ENCODE assay signal across 7 mouse cellular contexts in the genomic region with DNA sequence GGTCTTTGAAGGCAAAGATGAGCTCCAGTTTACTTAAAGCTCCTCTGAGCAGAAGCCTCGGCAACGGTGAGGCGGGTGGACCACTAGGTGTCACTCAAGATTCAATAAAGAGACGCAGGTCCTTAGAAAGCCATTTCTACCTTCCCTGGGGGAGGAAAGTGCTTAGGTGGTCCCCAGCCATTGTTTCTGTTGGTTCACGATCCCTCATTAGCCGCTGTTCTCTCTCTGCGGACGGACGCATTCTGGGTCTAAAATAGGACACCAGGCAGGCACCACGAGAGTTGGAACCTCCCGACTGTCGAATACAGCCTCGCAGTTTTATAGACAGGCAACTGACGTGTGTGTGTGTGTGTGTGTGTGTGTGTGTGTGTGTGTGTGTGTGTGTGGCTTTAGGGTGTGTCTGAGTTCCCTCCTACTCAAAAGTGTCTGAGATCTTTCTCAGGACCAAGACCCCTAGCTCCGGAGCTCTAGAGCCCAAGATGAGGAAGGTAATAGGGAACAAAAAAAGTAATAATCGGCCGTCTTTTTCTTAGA. TPM values are rescaled to one million over a fixed set of nuclear protein-coding genes. Genes with fewer than 3 reads are reported as not detected.
A peak's percentile ranks its signal among the peaks of the same experiment; 100 is the strongest.
DNase-seq lines count a peak whose midpoint lies in the region; ATAC-seq and TF ChIP-seq lines count a peak whose summit lies in the region.

No protein-coding gene starts in this region.

- TF ChIP-seq POLR2A in small intestine, adult 2 months (IDR thresholded peaks at IDR 0.05; ENCODE audit: low read depth, low read length), result no peak

- H3K9me3 ChIP-seq in intestine, embryonic 16.5 days (ENCODE audit: control insufficient read depth, low read length), result no peaks in the 10 kb centered on the region
- no peaks in the 10 kb centered on the region for H3K9me3 ChIP-seq in midbrain, embryonic 11.5 days (ENCODE audit: control insufficient read depth, low read length)

- H3K36me3 ChIP-seq in intestine, embryonic 16.5 days (ENCODE audit: control insufficient read depth, insufficient read depth, low read length), result no peaks in the 10 kb centered on the region
- H3K36me3 ChIP-seq in midbrain, embryonic 11.5 days (ENCODE audit: control insufficient read depth, insufficient read depth, low read length), result no peaks in the 10 kb centered on the region
- no peaks in the 10 kb centered on the region for H3K36me3 ChIP-seq in small intestine, adult 2 months (ENCODE audit: control insufficient read depth, insufficient read depth, low read length)

- peak; percentile 65 for ATAC-seq in activated CD4-positive, CD25-positive, alpha-beta regulatory T cell, adult 4 months
- ATAC-seq in intestine, embryonic 16.5 days, result peak; percentile 57
- ATAC-seq in midbrain, embryonic 11.5 days (ENCODE audit: low FRiP score), result peak; percentile 28

- TF ChIP-seq CTCF in small intestine, adult 2 months (IDR thresholded peaks at IDR 0.05; ENCODE audit: extremely low read depth, insufficient read length, insufficient replicate concordance, low read depth, low read length), result peak; percentile 80; the same call in 1 of the 2 replicates

- H3K27me3 ChIP-seq in intestine, embryonic 16.5 days (replicated peaks; ENCODE audit: control insufficient read depth, insufficient read depth, low read length), result no peaks in the 10 kb centered on the region
- no peaks in the 10 kb centered on the region for H3K27me3 ChIP-seq in midbrain, embryonic 11.5 days (ENCODE audit: control insufficient read depth, insufficient read depth, low read length)
- no peaks in the 10 kb centered on the region for H3K27me3 ChIP-seq in small intestine, adult 2 months (ENCODE audit: control insufficient read depth, insufficient read depth, low read length)

- H3K27ac ChIP-seq in intestine, embryonic 16.5 days (ENCODE audit: low read length), result no peak overlapping the region
- 0 out of 2 replicates have a peak overlapping the region, but pooled peaks have one; percentile 30 for H3K27ac ChIP-seq in midbrain, embryonic 11.5 days (ENCODE audit: low read depth, low read length)
- H3K27ac ChIP-seq in small intestine, adult 2 months (ENCODE audit: insufficient read depth, low read depth, low read length), result peak overlapping the region; percentile 33; the same call in 1 of the 2 replicates

- peak overlapping the region; percentile 53 for H3K4me2 ChIP-seq in intestine, embryonic 16.5 days (ENCODE audit: low read depth, low read length)
- peak overlapping the region; percentile 31 for H3K4me2 ChIP-seq in midbrain, embryonic 11.5 days

- H3K4me3 ChIP-seq in intestine, embryonic 16.5 days (ENCODE audit: low read length), result peak overlapping the region; percentile 30; the same call in 1 of the 2 replicates
- H3K4me3 ChIP-seq in midbrain, embryonic 11.5 days (ENCODE audit: low read depth, low read length), result peak overlapping the region; percentile 18
- H3K4me3 ChIP-seq in small intestine, adult 2 months (ENCODE audit: low read depth, low read length), result peak overlapping the region; percentile 53

- H3K9ac ChIP-seq in intestine, embryonic 16.5 days (ENCODE audit: low read depth, low read length), result peak overlapping the region; percentile 12; the same call in 1 of the 2 replicates
- no peak overlapping the region for H3K9ac ChIP-seq in midbrain, embryonic 11.5 days (ENCODE audit: low read length)

- intact Hi-C loops in left cerebral cortex, postnatal 36 days (cut with DNase I), result loop anchor here (1.0 to 5.0 kb wide), 4 partner anchors 91 to 485 kb away; a partner anchor contains a TSS

- peak; percentile 87 for DNase-seq in embryo, embryonic 10.5 days (ENCODE audit: low spot score)
- peak; percentile 23 to 72 for DNase-seq in gastrocnemius, postnatal 4 days (ENCODE audit: low spot score in 2 of 2)
- peak; percentile 70 to 76 for DNase-seq in left cerebral cortex, postnatal 36 days (ENCODE audit: low spot score in 2 of 2)
- DNase-seq in midbrain, embryonic 11.5 days (ENCODE audit: low spot score, missing footprints), result peak; percentile 96

- H3K4me1 ChIP-seq in intestine, embryonic 16.5 days (ENCODE audit: control insufficient read depth, insufficient read depth, low read length), result 0 out of 2 replicates have a peak, but pooled peaks cover 9% of the 10 kb centered on the region
- peaks cover 7% of the 10 kb centered on the region for H3K4me1 ChIP-seq in midbrain, embryonic 11.5 days (ENCODE audit: control insufficient read depth, insufficient read depth, low read length)
- H3K4me1 ChIP-seq in small intestine, adult 2 months (ENCODE audit: control insufficient read depth, insufficient read depth, insufficient read length, low read length), result peaks cover 2% of the 10 kb centered on the region; the same call in 1 of the 2 replicates

- WGBS in intestine, embryonic 16.5 days, result 15% methylated on average over 17 of the region's 17 CpGs
- 25% methylated on average over 17 of the region's 17 CpGs for WGBS in midbrain, embryonic 11.5 days
- WGBS in small intestine, adult 2 months, result 3% methylated on average over 17 of the region's 17 CpGs

RNA-seq across cellular contexts. Expression of a gene that starts 47.0 kb away (rescaled TPM):
- polyA plus RNA-seq in activated CD4-positive, CD25-positive, alpha-beta regulatory T cell, adult 4 months (2017; shearing (Covaris generic)), result 10 to 100 TPM; 21.2 to 26.3 TPM
- 1 to 10 TPM; 4.2 to 4.6 TPM for total RNA-seq in gastrocnemius, postnatal 4 days (2021)
- 0.72 and 0.75 TPM in 2 replicates for polyA plus RNA-seq in intestine, embryonic 16.5 days (2015; fragmentation: Nextera tagmentation; extraction: Ambion mirVana)
- total RNA-seq in left cerebral cortex, postnatal 36 days (2021), result 10 to 100 TPM; 37.2 to 47.8 TPM
- polyA plus RNA-seq in midbrain, embryonic 11.5 days (2014; fragmentation: Nextera tagmentation; extraction: Ambion mirVana), result 5.3 and 6.3 TPM in 2 replicates
- polyA plus RNA-seq in small intestine, adult 2 months (2012; rRNA removed), result 0.61 and 0.82 TPM in 2 replicates
